Mouse (Mus musculus): ENCODE data around the gene Ackr3.

Gene Ackr3

DNA sequence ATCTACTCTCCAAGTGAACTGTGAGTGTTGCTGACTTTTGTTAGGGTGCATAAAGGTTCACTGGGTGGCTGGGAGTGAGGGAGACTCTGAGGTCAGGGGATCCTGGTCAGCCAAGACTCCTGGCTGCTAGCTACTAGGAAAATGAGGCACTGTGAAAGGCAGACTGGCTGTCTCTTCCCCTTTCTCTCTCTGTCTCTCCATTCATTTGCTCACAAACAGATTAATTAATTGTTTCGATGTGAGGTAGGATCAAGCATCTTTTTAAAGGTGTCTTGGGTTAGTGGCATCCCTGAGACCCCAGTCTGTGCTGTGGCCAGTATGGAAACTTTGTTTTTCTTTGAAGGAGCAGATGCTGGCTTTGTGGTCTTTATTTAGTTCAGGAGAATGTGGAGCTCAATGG is 1.0 kb downstream of the Ackr3 start:
- DNase-seq (ENCODE audit: inconsistent ontology term): peak; percentile 36

DNA sequence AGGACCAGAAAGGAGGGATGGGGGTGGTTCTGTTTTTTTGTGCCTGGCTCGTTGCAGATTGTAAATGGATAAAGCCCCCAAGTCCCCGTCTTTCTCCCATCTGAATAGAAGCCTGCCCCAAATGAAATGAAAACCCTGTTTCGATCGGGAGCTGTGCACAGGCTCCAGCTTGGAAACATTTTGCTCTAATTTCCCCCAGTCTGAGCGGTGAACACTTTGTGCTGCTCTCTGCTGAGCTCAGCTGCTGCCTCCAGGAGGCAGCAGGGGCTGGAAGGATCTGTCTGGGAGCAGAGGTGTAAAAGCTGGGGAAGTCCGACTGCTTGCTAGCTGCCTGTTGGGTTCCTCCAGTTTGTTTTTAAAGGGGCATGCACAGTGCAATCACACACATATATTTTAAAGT is 1.4 kb downstream of the Ackr3 start:
- peak; percentile 72 for DNase-seq (ENCODE audit: inconsistent ontology term)

DNA sequence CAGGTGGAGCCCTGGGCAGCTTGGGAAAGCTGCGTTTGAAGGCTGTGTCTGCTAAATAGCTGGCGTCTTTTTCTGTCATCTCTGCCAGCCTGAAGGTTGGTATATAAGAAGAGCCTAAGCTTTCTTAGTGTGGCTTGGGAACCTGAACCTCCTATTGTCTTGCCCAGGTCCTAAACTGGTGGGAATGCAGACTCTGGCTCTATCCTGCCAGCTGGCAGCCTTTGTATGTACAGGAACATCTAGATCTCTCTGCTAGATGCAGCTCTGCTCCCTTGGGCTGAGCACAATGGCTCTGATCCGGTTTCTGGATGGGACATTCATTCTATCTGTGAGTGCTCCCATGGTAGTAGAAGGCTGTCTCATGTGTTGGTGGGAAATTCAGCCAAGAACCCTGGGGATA is 2.9 kb downstream of the Ackr3 start:
- DNase-seq (ENCODE audit: inconsistent ontology term): no peak

DNA sequence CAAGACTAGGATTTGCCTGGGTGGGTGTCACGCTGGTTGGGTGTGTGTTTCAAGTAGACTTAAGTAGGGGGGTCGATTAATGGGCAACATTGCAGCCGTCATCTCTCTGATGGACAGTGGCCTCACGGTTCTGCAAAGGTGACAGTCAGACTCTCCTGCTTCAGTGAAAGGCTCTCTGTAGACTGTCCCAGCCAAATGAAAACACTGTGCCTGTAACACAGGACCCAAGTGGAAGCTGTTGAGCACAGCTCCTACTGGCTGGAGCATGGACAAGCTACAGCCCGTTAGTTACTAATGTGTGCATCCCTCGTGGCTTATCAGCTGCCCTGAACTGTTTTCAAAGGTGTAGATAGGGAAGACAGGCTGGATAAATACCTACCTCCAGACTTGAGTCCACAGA is 3.5 kb downstream of the Ackr3 start:
- no peak for DNase-seq (ENCODE audit: inconsistent ontology term)

DNA sequence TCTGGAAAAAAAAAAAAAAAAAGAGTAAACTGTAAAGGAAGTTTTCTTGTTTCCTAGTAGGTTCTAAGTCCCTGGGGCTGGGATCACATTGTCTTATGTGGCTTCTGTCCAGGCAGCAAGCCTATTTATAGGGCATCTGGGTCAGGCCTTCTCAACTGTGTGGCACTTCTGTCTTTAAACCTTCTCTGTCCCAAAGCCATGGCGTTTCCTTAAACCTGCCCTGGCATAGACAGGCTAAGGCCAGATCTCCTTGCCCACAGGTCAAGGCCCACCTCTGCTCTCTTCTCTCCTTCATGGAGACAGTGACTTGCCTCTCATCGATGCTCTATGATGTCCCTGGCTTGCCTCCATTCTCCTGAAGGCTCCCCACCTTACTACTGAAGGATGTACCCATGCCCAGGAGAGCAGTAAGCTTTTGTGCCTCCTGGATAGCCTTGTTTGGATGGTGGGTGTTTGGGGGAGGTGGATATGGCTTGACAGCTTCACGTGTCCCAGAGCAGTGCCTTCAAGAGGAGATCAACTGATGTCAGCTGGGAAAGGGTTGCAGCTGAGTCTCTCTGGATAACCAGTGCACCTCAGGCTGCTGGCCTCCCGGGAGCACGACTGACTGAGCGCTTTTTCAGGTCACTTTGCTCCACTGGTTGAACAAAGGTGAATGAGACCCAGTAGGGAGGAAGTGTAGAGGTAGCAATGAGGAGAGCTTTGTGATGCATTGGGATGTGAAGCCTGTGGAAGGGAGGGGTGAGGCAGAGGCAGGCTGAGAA is 4.1 kb downstream of the Ackr3 start:
- no peak for DNase-seq (ENCODE audit: inconsistent ontology term)

DNA sequence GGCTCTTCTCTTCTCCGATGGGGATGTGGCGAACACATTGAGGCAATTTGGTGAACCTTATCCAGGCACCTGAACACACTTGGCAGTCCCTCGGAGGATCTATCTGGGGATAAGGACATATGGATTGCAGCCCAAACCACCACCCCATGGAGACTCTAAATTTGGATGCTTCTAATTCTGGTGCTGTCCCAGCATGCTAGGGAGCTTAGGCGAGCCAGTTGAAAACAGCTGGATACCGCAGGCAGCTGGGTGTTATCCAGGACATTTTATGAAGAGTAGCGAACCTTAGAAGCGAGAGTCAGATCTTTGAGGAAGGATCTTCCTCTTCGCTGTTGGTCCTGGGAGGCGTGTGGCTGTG is 4.7 kb downstream of the Ackr3 start:
- DNase-seq (ENCODE audit: inconsistent ontology term): no peak

DNA sequence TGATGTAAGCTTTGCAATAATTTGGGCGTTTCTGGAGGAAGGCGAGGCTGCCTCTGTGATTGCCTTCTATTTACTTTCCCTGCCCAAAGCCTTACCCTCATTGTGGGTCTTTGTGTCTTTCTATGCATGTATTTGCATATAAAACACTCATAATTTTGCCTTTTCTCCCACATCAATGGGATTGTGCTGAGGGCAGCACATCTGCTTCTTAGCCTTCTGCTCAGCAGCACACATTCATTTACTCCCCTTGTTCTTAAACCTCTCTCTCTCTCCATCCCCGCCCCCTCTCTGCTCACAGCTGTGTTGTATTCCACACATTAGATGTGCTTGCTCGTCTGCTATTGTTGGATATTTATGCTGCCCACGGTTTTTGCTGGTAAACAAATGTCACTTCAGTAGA is 5.3 kb downstream of the Ackr3 start:
- no peak for DNase-seq (ENCODE audit: inconsistent ontology term)

DNA sequence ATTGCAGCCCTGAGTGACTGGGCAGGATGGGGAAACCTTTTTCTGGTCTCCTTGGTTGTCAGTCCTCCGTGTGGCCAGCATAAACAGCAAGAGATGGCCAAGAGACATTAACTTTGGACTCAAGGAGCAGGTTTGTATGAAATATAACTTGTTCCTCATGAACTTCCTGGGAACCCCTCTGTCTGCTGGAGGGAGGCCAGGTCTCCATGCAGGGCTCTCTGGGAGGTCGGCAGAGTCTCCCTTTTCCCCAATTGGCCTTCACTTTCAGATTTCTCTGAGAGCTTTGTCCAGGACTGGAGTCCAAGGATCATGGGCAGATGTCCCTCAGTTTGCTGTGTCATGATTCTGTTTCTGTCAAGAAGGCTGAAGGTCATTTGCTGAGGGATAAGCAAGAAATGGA is 6.0 kb downstream of the Ackr3 start:
- no peak for DNase-seq (ENCODE audit: inconsistent ontology term)

DNA sequence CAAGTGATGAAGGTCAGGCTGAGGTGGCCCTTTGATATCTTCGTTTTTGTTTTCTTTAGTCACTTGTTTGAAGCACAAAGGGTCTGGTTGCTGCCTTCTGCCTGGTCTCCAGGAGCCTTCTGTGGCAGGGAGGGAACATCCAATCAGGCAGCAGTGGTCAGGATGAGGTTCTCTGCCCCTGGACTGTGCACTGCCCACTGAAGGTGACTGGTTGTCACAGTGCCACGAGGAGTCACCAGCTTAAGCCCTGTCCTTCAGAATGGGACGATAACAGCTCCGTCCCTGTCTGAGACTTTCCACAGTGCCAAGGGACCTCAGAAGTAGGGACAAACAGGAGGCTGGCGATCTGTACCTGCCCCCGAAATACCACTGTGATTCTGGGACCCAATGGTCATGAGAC is 6.6 kb downstream of the Ackr3 start:
- no peak for DNase-seq (ENCODE audit: inconsistent ontology term)

DNA sequence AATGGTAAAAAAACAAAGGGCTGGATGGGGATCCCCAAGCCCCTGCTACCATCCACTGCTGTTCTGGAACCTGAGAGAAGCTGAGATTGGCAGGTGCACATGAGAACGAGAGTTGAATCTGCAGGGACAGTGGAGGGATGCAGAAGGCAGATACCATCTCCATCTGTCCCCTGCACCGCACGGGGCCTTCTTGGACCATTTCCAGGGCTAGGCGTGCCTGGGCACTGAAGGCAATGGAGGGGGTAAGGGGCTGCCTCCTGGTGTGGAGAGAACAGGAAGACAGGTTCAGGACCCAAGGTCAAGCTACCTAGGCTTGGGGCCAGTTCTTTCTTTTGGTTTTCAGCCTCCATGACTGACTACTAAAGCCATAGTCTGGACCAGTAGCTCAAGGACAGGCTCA is 7.0 kb downstream of the Ackr3 start:
- no peak for DNase-seq (ENCODE audit: inconsistent ontology term)

DNA sequence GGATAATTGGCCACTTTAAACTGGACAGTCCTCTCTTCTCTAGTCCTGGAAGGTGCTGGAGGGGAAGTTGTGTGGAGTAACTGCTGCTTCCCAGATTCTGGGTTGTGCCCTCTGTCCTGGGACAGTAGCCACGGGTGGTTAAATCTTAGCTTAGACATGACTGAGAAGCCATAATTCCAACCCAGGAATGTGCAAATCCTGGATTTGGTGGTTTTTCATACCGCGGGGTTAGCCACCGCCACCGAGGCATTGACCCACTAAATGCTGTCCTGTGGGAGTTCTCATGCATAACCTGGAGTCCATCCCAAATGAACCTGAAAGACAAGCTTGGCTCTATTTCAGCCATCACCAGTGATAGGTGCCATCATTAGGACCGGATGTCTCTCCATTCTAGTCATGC is 8.6 kb downstream of the Ackr3 start:
- no peak for DNase-seq (ENCODE audit: inconsistent ontology term)

DNA sequence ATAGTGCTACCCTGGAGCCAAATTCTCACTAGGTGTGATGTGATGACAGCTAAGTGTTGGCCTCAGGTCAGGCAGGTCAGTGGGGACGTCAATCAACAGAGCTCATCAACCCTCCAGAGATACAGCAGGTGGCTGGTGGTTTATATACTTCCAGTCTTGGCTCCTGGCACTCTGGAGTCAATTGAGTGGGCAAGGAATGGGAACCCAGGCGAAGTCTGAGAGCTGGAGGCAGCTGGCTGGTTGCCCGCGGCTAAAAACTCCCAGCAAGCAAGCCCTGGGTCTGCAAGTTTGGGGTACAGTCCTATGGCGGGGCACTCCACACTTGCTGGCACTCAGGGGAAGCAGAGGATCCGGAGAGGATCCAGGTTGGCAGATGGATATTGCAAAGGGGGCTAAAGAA is 9.1 kb downstream of the Ackr3 start:
- no peak for DNase-seq (ENCODE audit: inconsistent ontology term)

DNA sequence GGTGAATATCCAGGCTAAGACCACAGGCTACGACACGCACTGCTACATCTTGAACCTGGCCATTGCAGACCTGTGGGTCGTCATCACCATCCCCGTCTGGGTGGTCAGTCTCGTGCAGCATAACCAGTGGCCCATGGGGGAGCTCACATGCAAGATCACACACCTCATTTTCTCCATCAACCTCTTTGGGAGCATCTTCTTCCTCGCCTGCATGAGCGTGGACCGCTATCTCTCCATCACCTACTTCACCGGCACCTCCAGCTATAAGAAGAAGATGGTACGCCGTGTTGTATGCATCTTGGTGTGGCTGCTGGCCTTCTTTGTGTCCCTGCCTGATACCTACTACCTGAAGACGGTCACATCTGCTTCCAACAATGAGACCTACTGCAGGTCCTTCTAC is 10.2 kb downstream of the Ackr3 start:
- DNase-seq (ENCODE audit: inconsistent ontology term): no peak

DNA sequence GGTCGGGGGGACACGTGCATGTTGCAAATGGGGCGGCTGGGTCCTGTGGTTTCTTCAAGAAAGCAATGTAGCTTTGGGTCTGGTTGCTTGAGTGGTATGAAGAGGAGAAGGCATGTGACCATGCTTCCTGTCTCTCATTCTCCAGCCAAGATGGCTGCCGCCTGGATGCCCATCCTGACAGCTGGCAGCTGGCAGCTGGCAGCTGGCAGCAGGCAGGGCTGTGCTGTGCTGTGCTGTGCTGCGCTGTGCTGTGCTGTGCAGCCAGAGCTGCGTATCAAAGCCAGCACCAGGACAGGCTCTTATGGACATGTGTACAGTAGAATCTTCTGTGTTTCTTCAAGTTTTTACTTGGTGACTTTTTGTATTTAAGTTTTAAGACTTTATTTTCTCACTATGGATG is 11.1 kb downstream of the Ackr3 start:
- DNase-seq (ENCODE audit: inconsistent ontology term): no peak

DNA sequence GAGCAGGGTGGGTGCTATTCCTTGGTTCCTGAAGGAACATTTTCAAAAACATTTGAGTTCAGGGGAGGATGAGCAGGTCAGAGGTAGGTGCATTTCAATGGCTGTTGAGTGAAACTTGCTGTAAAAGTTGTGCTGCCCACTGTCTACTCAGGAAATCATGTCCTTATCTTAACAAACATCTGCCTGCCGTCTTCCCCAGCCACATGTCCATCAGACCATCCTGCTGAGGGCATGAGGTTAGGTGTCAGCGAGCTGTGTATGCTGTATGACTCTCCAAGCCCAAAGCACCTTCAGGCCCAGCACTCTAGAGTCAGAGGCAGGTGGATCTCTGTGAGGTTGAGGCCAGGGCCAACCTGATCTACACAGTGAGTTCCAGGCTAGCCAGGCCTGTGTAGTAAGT is 12.1 kb downstream of the Ackr3 start:
- DNase-seq (ENCODE audit: inconsistent ontology term): no peak

DNA sequence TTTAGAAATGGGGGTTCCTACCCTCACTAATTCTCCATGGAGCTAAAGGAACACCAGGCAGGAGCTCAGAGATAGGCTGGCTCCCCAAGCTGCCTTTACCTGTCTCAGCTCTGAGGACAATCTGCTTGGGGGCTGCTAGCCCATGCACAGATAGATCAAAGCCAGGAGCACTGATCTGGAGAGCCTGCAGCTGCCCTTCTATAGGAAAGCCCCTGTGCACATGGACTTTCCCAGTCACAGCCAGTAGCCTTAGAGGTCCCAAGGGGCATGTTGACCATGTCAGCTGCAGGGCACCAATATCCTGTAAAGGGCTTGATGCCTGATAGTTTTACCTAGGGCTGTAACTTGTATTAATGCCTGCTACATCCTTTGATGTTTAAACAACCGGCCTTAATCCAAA is 12.6 kb downstream of the Ackr3 start:
- no peak for DNase-seq (ENCODE audit: inconsistent ontology term)

DNA sequence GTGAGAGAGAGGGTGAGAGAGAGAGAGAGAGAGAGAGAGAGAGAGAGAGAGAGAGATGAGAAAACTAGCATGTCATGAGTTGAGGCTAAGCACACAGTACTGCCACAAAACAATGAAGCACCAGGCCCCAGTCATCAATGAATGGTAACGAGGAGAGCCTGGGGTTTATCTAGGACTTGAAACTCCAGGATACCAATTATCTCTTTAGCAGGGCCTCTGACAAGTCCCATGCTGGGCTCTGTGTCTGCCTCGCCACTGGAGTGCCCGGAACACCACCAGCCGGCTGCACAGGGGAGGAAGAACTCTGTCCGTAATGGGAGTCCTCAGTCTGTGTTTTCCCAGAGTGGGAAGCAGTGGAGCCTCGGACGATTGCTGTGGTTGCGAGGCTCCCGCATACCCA is 16.5 kb downstream of the Ackr3 start:
- DNase-seq (ENCODE audit: inconsistent ontology term): no peak

DNA sequence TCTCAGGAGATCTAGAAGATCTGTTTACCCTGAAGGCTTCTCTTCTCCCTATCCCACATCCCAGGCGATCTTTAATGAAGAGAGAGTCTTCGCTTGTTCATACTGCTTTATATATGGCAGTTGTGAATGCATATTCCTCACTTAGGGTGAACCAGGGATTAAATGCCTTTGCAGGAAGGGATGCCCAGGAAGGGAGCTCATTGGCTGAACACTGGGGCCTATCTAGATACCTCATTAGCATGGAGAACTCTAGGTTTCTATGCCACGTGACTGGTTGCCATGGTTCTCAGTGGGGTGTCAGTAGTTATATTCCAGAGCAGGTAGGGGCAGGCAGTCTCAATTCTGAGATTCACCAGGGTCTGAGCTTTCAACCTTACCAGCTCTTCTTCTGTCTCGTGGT is 17.1 kb downstream of the Ackr3 start:
- no peak for DNase-seq (ENCODE audit: inconsistent ontology term)

DNA sequence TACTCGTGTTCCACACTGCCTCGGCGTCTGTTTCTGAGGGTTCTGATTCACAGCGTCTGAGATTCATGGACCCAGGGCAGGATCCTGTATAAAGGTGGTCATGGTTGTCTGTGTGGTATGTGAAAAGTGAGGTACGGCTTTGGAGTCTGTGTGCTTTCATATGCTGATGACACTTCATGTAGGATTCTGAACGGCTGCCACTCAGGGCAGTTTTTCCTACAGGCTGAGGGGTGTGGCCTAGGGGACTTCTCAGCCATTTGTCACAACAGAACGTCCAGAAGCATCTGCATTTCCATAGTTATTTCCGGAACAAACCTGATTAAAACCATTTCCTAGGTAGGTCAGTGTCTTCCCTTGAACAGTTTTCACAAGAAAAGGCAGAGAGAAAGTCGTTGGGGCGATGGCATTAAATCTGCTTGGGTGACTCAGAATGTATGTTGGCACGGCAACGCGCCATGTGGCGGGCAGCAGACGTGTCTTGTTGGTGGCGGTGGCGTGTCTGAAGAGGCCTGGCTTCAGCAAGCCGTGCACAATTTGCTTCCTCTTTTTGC is 18.1 kb downstream of the Ackr3 start:
- no peak for DNase-seq (ENCODE audit: inconsistent ontology term)

DNA sequence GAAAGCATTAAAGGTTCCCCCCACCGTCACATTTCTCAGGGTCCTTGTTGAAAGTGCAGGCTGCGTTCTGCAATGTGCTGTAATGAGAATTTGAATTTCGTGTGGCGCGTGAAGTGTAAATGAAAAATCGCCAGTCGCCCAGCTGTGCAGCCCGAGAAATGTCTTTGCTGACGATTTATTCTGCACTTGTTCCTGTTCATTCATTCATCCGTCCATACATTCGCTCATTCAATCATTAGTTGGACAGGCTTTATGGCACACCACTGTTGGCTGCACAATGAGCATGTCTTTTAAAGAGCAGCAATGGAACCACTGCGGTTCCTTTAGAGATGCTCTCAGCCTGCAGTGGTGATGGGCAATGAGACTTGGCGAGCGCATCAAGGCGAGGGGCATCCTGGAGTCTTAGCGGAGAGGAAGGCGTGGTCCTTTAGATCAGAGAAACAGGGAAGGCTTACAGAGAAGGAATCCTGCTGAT is 18.7 kb downstream of the Ackr3 start:
- DNase-seq (ENCODE audit: inconsistent ontology term): no peak

DNA sequence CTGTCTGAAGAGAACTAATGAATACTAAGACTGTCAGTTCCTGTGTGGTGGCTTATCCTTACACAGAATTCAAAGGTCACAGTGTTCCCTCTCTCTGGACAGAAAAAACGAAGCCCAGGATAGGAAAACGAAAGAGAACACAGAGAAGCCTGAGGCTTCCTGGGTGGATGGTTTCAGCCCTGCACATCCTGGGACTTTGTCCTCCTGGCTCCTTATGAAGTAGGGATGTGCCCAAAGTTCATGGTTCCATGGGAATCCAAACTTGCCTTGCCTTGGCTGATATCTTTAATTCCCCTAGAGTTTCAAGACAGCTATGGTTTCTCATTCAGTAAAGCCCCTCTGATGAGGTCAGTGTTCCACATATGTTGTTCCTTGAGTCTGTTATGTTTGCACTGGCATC is 19.2 kb downstream of the Ackr3 start:
- DNase-seq (ENCODE audit: inconsistent ontology term): no peak

DNA sequence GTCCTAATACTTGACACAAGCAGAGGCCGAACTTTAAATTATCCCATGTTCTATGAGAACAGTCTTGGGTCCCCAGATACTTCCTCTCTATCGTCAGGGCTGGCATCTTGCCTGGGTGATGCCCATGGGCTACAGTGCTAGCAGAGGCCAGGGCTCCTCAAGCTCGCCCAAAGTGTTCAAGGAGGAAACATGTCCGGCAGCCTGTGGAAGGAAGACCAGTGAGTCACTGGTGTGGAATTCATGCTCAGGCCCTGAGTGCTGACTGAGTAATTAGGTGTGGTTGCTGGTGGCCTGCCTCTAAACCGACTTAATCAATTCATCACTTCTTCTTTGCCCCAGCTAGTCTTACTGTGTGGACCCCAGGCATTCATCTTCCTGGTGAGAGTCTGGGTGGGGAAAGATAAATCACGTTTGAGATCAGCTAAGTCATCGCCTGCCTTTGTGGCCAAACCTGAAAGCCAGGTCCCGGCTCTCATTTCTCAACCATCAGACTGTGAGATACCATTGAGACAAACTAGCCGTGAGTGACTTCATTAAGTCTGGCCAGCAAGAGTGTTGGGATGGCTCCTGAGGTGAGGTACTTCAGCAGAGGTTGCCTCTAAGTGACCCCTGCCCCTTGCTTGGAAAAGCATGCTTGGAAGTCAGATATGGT is 21.9 kb downstream of the Ackr3 start:
- DNase-seq (ENCODE audit: inconsistent ontology term): peak; percentile 84

DNA sequence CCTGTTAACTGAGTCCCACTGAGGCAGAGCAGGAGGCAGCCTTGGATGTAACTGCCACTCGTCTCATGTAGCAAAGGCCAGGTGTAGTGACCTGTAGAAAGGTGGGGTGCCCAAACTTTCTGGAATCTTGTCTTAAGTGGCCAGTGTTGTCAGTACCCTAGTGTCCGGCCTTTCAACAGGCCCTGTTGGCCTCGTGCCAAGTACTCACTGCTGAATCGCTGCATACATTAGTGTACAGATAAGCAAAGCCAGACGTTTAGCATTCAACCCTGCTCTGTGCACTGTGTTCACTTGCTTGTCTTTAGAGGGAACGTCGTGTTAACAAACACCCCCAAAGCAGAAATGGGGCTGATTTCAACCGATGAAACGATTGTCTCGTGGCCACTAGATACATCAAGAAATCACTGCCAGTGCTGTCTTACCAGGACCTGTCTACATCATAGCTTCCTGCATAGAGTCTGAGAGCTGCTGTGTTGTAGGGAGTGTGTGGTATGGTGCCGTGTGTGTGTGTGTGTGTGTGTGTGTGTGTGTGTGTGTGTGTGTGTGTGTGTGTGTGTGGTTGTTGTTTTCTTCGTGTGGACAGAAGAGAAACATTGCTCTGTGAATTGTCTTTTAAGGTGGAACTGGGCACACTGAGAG is 24.0 kb downstream of the Ackr3 start:
- no peak for DNase-seq (ENCODE audit: inconsistent ontology term)
